Mouse (Mus musculus) hindbrain, embryonic 11.5 days (tissue): ENCODE data around the gene Zdhhc14. TPM values are rescaled to one million over a fixed set of nuclear protein-coding genes. Genes with fewer than 3 reads are reported as not detected.
A peak's percentile ranks its signal among the peaks of the same experiment; 100 is the strongest.

Source experiments
- ATAC-seq: fragments of 200-750 bp; cut with Nextera tagmentation; 2 replicates; pipeline ENCODE4 v1.8.0; 2017; ENCODE audit warnings: mild to moderate bottlenecking, moderate TSS enrichment, moderate library complexity; ENCODE audit not compliant: low FRiP score
- DNase-seq: peaks from one replicate; pipeline ENCODE4 v3.0.0-alpha.2; 2015; ENCODE audit warnings: low spot score
- H3K27ac ChIP-seq: fragments of 300-500 bp; sonication (generic); 2 replicates; pipeline ENCODE4 v1.5.1; 2014; ENCODE audit warnings: mild to moderate bottlenecking, low read depth, low read length
- H3K27me3 ChIP-seq: fragments of 300-500 bp; sonication (generic); 2 replicates; pipeline ENCODE4 v1.6.1; 2014; ENCODE audit warnings: mild to moderate bottlenecking, low read length, moderate library complexity, mixed read lengths; ENCODE audit not compliant: control insufficient read depth, insufficient read depth
- H3K36me3 ChIP-seq: fragments of 300-500 bp; sonication (generic); 2 replicates; pipeline ENCODE4 v1.6.1; 2014; ENCODE audit warnings: mild to moderate bottlenecking, low read length, moderate library complexity, mixed read lengths; ENCODE audit not compliant: control insufficient read depth, insufficient read depth
- H3K4me1 ChIP-seq: fragments of 300-500 bp; sonication (generic); replicated peaks from 2 replicates; pipeline ENCODE4 v1.6.1; 2014; ENCODE audit warnings: low read length, mixed read lengths; ENCODE audit not compliant: control insufficient read depth, insufficient read depth
- H3K4me2 ChIP-seq: fragments of 300-500 bp; sonication (generic); replicated peaks from 2 replicates; pipeline ENCODE4 v1.6.1; 2014; ENCODE audit warnings: mild to moderate bottlenecking, low read depth, low read length
- H3K4me3 ChIP-seq: fragments of 300-500 bp; sonication (generic); 2 replicates; pipeline ENCODE4 v1.5.1; 2014; ENCODE audit warnings: low read depth, low read length
- H3K9ac ChIP-seq: fragments of 300-500 bp; sonication (generic); 2 replicates; pipeline ENCODE4 v1.6.1; 2014; ENCODE audit warnings: low read depth, low read length
- H3K9me3 ChIP-seq: fragments of 300-500 bp; sonication (generic); 2 replicates; pipeline ENCODE4 v1.6.1; 2016; ENCODE audit warnings: low read length; ENCODE audit not compliant: control insufficient read depth
- WGBS: fragments of 180-500 bp; shearing (Covaris S2); extraction: QIAGEN DNeasy Blood & Tissue Kit; methylation state at CpG from one replicate; pipeline ENCODE4 v1.1.7; 2014; 5-methylcytosine and 5-hydroxymethylcytosine counted together
- polyA plus RNA-seq: library from polyadenylated mRNA; unstranded; fragments of >200 nt; fragmentation: Nextera tagmentation; extraction: Ambion mirVana; gene quantifications from 2 replicates; pipeline ENCODE4 v1.2.1, GENCODE M21; 2014

The Zdhhc14 gene
- polyA plus RNA-seq, 1 experiment from 2014 or later: 2.6 TPM

DNA sequence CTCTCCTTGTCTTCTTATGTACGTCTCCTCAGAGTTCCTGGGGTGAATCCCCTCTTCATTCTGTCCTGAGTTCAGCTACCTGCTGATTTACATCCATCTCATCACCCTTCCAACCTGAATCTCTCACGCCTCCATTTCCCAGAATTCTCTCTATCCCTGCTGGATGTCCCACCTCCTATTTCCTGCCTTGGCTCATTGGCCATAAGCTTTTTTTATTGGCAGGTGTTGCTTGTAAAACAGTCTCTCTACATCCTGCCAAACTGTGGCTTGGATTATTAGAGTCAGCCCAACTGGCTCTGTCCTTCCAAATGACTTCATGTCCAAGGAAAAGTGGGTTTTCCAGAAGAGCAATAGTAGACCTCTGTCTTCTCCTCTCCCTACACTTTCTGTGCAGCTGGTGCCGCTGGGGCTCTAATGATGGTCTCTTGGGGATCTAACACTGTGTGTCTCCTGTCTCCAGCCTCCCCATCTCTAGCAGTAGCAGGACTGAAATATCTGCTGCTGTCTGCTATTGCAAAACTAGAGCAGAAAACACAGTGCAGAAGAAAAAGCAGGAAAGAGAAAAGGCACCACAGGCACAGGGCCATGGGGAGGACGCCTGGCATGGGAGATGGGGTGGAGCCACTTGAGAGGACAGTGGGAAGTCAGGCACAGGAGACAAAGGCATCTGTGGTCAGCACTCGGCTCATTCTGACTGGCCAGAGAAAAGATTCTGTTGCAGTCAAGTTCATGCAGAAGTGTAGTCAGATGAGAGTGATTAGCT, 288.0 kb downstream of the Zdhhc14 start:
- Histone ChIP-seq H3K27me3 (no peaks in the 10 kb centered on the region), H3K9ac (no peak overlapping the region), H3K36me3 (no peaks in the 10 kb centered on the region), H3K9me3 (no peaks in the 10 kb centered on the region), H3K4me3 (no peak overlapping the region), H3K4me1 (no peaks in the 10 kb centered on the region), H3K4me2 (no peak overlapping the region), H3K27ac (no peak overlapping the region)
- ATAC-seq (no peak), DNase-seq (no peak)
- WGBS: 74% methylated on average over 5 of the region's 5 CpGs

DNA sequence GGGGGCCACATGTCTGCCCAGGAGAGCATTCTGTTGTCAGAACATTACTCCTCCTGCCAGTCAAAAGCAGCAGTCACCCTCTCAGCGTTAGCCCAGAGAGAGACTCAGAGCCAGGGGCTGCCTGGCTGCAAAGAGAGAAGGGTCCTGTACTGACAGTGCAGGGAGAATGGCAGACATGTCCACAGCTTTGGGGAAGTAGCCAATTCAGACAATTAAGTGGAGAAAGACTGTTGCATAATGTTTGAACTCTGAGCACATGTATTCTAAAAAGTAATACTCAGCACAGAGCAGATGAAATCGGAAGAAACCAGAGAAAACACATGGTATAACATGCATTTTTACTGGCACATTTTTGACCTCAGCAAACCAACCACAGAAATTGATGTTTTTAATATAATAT, 292.9 kb downstream of the Zdhhc14 start:
- Histone ChIP-seq H3K9ac (no peak overlapping the region), H3K9me3 (no peaks in the 10 kb centered on the region), H3K4me1 (no peaks in the 10 kb centered on the region), H3K36me3 (no peaks in the 10 kb centered on the region), H3K4me2 (no peak overlapping the region), H3K27me3 (no peaks in the 10 kb centered on the region), H3K4me3 (no peak overlapping the region), H3K27ac (no peak overlapping the region)
- ATAC-seq (no peak), DNase-seq (no peak)
- 53% methylated on average over 2 of the region's 2 CpGs for WGBS

DNA sequence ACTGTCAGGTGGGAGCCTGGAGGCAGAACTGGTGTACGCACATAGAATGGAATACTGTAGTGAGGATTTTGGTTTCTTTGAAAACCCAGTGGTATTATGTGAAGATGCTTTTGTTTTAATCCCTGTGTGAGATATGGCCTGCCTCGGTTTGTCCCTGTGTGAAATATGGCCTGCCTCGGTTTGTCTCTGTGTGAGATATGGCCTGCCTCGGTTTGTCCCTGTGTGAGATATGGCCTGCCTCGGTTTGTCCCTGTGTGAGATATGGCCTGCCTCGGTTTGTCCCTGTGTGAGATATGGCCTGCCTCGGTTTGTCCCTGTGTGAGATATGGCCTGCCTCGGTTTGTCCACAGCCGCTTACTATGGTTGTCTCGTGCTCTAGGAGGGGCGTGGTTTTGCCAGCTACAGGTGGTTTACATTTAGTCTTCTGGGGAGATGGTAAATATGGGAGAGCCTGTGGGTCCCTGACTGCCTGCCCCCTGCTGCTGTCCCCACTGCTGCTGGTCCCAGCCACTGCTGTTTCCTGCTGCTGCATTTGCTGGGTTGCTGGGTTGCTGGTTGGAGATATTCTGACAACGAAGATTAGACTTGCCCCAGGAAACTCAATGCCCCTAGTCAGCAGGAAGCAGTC, 299.9 kb downstream of the Zdhhc14 start:
- Histone ChIP-seq H3K4me3 (no peak overlapping the region), H3K9me3 (no peaks in the 10 kb centered on the region), H3K27me3 (no peaks in the 10 kb centered on the region), H3K27ac (no peak overlapping the region), H3K36me3 (no peaks in the 10 kb centered on the region), H3K4me2 (no peak overlapping the region), H3K9ac (no peak overlapping the region), H3K4me1 (no peaks in the 10 kb centered on the region)
- DNase-seq: no peak
- 92% methylated on average over 12 of the region's 12 CpGs for WGBS
- ATAC-seq: no peak

DNA sequence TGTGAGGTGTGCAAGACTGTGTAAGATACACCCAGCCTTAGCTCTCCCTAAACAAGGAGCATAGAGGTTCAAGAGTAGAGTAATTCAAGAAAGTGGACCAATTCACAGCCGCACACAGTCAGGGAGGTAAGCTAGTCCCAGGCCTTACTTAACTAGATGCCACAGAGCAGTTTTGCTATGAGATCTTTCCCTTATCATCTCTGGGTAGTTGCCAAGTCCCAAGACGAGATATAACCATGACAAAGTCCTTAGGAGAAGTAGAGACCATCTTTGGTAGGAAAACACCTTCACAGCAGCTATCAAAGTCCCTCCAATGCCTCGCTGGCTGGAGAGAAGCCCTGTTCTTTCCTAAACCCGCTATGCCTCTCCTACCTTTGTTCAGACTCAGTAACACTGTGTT, 301.2 kb downstream of the Zdhhc14 start:
- ATAC-seq: no peak
- Histone ChIP-seq H3K4me2 (no peak overlapping the region), H3K27ac (no peak overlapping the region), H3K36me3 (no peaks in the 10 kb centered on the region), H3K4me1 (no peaks in the 10 kb centered on the region), H3K4me3 (no peak overlapping the region), H3K9ac (no peak overlapping the region), H3K27me3 (no peaks in the 10 kb centered on the region; the same call in 1 of the 2 replicates), H3K9me3 (no peaks in the 10 kb centered on the region)
- 81% methylated on average over 4 of the region's 4 CpGs for WGBS
- DNase-seq: no peak

DNA sequence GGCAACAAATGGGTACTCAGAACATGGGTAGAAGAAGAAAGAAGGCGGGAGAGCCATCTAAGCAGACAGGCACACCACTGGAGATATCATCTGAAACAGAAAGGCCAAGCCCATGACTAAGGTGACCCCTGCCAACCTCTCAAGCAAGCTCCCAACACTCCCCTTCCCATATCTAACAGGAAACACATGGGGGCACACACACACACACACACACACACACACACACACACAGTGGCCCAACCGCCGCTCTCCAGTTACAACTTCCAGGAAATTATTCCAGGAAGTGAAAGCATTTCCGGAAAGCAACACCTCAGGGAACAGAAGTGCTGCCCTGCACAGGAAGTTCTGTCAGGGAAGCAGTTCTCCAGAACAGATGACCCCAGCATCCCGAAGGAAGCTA, 301.9 kb downstream of the Zdhhc14 start:
- Histone ChIP-seq H3K4me2 (no peak overlapping the region), H3K4me1 (no peaks in the 10 kb centered on the region), H3K36me3 (no peaks in the 10 kb centered on the region), H3K9me3 (no peaks in the 10 kb centered on the region), H3K4me3 (no peak overlapping the region), H3K27me3 (no peaks in the 10 kb centered on the region; the same call in 1 of the 2 replicates), H3K27ac (no peak overlapping the region), H3K9ac (no peak overlapping the region)
- WGBS: 79% methylated on average over 5 of the region's 5 CpGs
- DNase-seq (no peak), ATAC-seq (no peak)

DNA sequence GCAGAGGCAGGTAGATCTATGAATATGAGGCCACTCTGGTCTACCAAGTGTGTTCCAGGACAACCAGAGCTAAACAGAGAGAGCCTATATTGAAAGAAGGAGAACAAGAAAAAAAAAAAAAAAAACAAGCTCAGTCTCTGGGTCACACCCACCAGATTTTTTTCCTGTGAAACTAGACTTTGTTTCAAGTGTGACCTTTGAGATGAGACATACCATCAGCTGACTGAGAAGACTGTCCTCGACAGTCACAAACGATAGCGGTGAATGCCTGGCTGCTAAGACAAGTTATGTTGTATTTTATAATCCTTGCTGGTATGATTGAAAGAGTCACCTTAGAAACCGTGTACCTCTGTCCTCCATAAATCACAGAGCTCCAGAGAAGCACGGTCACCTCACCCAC, 303.0 kb downstream of the Zdhhc14 start:
- no peaks in the 10 kb centered on the region for H3K36me3 ChIP-seq
- WGBS: 76% methylated on average over 5 of the region's 5 CpGs

DNA sequence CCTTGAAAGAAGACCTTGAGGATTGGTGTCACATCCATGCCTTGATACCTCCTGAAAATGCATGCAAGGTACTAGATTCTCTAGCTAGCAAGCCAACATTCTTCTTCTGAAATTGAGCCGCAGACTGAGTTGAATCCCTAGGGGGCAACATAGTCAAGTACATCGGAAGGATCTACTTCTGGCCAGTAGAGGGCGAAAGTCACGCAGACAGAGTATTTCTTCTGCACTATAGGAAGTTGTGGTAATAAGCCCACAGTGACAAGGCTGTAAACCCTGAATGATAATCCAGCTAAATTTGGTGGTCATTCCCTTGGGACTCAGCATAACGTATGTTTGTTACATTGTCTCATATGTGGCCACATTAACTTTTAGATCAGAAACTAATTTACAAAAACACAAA, 303.5 kb downstream of the Zdhhc14 start:
- Histone ChIP-seq H3K27ac (no peak overlapping the region), H3K4me1 (no peaks in the 10 kb centered on the region), H3K4me3 (no peak overlapping the region), H3K27me3 (no peaks in the 10 kb centered on the region; the same call in 1 of the 2 replicates), H3K9me3 (no peaks in the 10 kb centered on the region), H3K4me2 (no peak overlapping the region), H3K9ac (no peak overlapping the region), H3K36me3 (no peaks in the 10 kb centered on the region)
- WGBS: 6% methylated on average over 5 of the region's 5 CpGs
- DNase-seq: peak; percentile 83
- ATAC-seq: no peak

More for the DNA sequence above, 303.0 kb downstream of the Zdhhc14 start:
- DNase-seq (no peak), ATAC-seq (no peak)
- no peak overlapping the region for H3K27ac ChIP-seq
- no peak overlapping the region for H3K9ac ChIP-seq
- H3K4me2 ChIP-seq: no peak overlapping the region
- H3K27me3 ChIP-seq: no peaks in the 10 kb centered on the region; the same call in 1 of the 2 replicates
- H3K4me3 ChIP-seq: no peak overlapping the region
- no peaks in the 10 kb centered on the region for H3K4me1 ChIP-seq
- no peaks in the 10 kb centered on the region for H3K9me3 ChIP-seq

DNA sequence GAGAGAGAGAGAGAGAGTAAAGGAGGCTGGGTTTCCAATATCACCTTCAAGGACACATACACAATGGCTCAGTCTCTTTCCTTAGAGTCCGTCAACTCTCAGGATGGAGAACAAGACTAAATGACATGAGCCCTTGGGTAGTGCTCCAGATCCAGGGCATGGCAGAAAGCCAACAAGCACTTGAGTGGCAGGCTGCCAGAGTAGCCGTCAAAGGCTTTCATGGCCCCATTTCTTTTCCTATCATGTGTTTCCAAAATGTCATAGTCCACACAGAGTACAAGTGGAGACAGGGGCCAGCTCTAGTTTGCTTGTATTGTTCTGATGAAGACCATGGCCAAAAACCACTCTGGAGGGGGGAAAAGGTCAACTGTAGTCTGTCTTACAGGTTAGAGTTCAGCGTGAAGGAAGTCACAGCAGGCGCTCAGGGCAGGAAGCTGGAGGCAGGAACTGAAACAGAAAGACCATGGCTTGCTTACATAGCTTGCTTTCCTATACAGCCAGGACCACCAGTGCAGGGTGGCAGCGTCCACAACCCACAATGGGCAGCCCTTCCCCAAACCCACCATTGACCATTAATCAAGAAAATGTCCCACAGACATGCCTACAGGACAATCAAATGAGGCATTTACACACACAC, 304.9 kb downstream of the Zdhhc14 start:
- Histone ChIP-seq H3K4me1 (no peaks in the 10 kb centered on the region), H3K9ac (no peak overlapping the region), H3K4me3 (no peak overlapping the region), H3K27ac (no peak overlapping the region), H3K27me3 (no peaks in the 10 kb centered on the region; the same call in 1 of the 2 replicates), H3K9me3 (no peaks in the 10 kb centered on the region), H3K36me3 (no peaks in the 10 kb centered on the region), H3K4me2 (no peak overlapping the region)
- DNase-seq (no peak), ATAC-seq (no peak)
- 84% methylated on average over 5 of the region's 5 CpGs for WGBS
